Mouse (Mus musculus) lung, postnatal 0 days (tissue): Measurements from ENCODE around the gene Eml6.

ENCODE experiments used
- CTCF ChIP-seq: IDR thresholded peaks from 2 replicates; pipeline ENCODE4 v1.5.1; 2016; ENCODE audit warnings: antibody characterized with exemption, mild to moderate bottlenecking
- EP300 ChIP-seq: IDR thresholded peaks from 2 replicates; pipeline ENCODE4 v1.6.1; 2016; ENCODE audit warnings: antibody characterized with exemption, mild to moderate bottlenecking, control low read depth

GRCm38 (mm10) chr11:29786583-29787219, 239.1 kb downstream of the Eml6 start:
- no peak for TF ChIP-seq CTCF
- no peak for TF ChIP-seq EP300
